ENCODE assay signal across 15 mouse cellular contexts in genomic region chr11:84995241-84995640, GRCm38 (mm10). TPM values are rescaled to one million over a fixed set of nuclear protein-coding genes. Genes with fewer than 3 reads are reported as not detected.
"Had no signal": no experiment of that assay in that cellular context is flagged by ENCODE, and none has a peak within 500 bp of the region (broad histone marks: within the 10 kb centered on the region; RNA-seq: fewer than 3 reads in every experiment).

No protein-coding gene starts in this region.

- H3K9ac ChIP-seq: intestine, embryonic 15.5 days; liver, embryonic 13.5 days; midbrain, embryonic 13.5 days; stomach, embryonic 15.5 days had no signal

- DNase-seq: kidney, adult 11 months; kidney, postnatal 25 days; liver, embryonic 13.5 days; lung, adult 2 months; retina, postnatal 1 day; right cerebral cortex, postnatal 25 days; spleen, adult 18-20 months; thymus, postnatal 36 days had no signal

- H3K4me1 ChIP-seq: intestine, embryonic 15.5 days; liver, embryonic 13.5 days; megakaryocyte, embryonic 14.5 days; midbrain, embryonic 10.5 days; midbrain, embryonic 13.5 days; stomach, embryonic 15.5 days had no signal

- ATAC-seq: intestine, embryonic 15.5 days; midbrain, embryonic 13.5 days had no signal

- H3K36me3 ChIP-seq: intestine, embryonic 15.5 days had no signal

- H3K27me3 ChIP-seq: intestine, embryonic 15.5 days; liver, embryonic 13.5 days; megakaryocyte, embryonic 14.5 days; midbrain, embryonic 13.5 days; stomach, embryonic 15.5 days had no signal

- H3K4me3 ChIP-seq: intestine, embryonic 15.5 days; liver, embryonic 13.5 days; megakaryocyte, embryonic 14.5 days; midbrain, embryonic 10.5 days; midbrain, embryonic 13.5 days; stomach, embryonic 15.5 days had no signal

- H3K27ac ChIP-seq: intestine, embryonic 15.5 days; liver, embryonic 13.5 days; midbrain, embryonic 10.5 days; midbrain, embryonic 13.5 days; stomach, embryonic 15.5 days had no signal

- H3K4me2 ChIP-seq: intestine, embryonic 15.5 days; liver, embryonic 13.5 days; midbrain, embryonic 13.5 days; stomach, embryonic 15.5 days had no signal

- H3K9me3 ChIP-seq: intestine, embryonic 15.5 days; liver, embryonic 13.5 days; megakaryocyte, embryonic 14.5 days; midbrain, embryonic 10.5 days; midbrain, embryonic 13.5 days; stomach, embryonic 15.5 days had no signal

RNA-seq across cellular contexts. Expression of gene Car4, which starts 37.7 kb away (rescaled TPM):
- total RNA-seq: liver, adult 2 months had no signal
- polyA plus RNA-seq: liver, embryonic 16.5 days had no signal
